Mouse (Mus musculus): ENCODE data around the gene Aagab. TPM values are rescaled to one million over a fixed set of nuclear protein-coding genes. Genes with fewer than 3 reads are reported as not detected.

The Aagab gene
- total and polyA plus RNA-seq, 2 experiments from 2014 or later = 12.9 to 23.5 TPM

DNA sequence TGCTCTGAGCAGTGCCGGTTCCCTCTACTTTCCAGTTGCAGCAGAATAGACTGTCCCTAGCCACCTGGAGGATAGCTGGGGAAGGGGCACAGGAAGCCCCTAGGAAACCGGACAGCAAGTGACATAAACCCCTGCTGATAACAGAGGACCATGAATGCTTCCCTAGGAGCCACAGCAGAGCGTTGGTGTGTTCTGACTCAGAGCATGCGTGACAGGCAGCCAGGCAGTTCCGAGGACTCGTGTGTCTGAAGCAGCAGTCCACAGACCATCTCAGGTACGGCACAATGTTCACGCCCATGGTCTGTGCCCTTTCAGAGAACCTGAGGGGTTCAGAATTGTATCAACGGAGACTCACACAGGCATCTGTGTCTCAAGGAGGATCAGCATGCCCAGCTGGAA lies 46.1 kb downstream of the Aagab start:
- no peak overlapping the region for H3K27ac ChIP-seq (ENCODE audit: low read depth)
- ATAC-seq (ENCODE audit: insufficient read depth, low read depth) = no peak
- peaks cover 54% of the 10 kb centered on the region for H3K36me3 ChIP-seq (replicated peaks; ENCODE audit: control insufficient read depth, insufficient read depth, low read length)
- H3K27me3 ChIP-seq (ENCODE audit: control insufficient read depth, insufficient read depth, low read length) = no peaks in the 10 kb centered on the region
- TF ChIP-seq EP300 (IDR thresholded peaks at IDR 0.05; ENCODE audit: low read depth) (no peak), CTCF (IDR thresholded peaks at IDR 0.05; ENCODE audit: low read depth) (no peak)
- H3K4me1 ChIP-seq (ENCODE audit: control insufficient read depth, insufficient read depth) = no peaks in the 10 kb centered on the region; the same call in 1 of the 2 replicates
- WGBS = 79% methylated on average over 9 of the region's 9 CpGs
- H3K4me3 ChIP-seq (ENCODE audit: low read depth, low read length) = no peak overlapping the region
- H3K9me3 ChIP-seq (replicated peaks; ENCODE audit: control insufficient read depth, low read length) = no peaks in the 10 kb centered on the region
- no peak for DNase-seq (ENCODE audit: low spot score)
- H3K9ac ChIP-seq (replicated peaks; ENCODE audit: low read depth, low read length) = no peak overlapping the region
- no peak overlapping the region for H3K4me2 ChIP-seq (ENCODE audit: low read depth, low read length)

- Histone ChIP-seq H3K9ac (replicated peaks; ENCODE audit: low read depth, low read length) (no peak overlapping the region), H3K4me1 (ENCODE audit: control insufficient read depth, insufficient read depth) (peaks cover 6% of the 10 kb centered on the region), H3K9me3 (replicated peaks; ENCODE audit: control insufficient read depth, low read length) (no peaks in the 10 kb centered on the region), H3K27ac (ENCODE audit: low read depth) (no peak overlapping the region), H3K4me3 (ENCODE audit: low read depth, low read length) (no peak overlapping the region), H3K27me3 (ENCODE audit: control insufficient read depth, insufficient read depth, low read length) (no peaks in the 10 kb centered on the region), H3K36me3 (replicated peaks; ENCODE audit: control insufficient read depth, insufficient read depth, low read length) (peaks cover 48% of the 10 kb centered on the region), H3K4me2 (ENCODE audit: low read depth, low read length) (no peak overlapping the region)
- 85% methylated on average over 8 of the region's 8 CpGs for WGBS
- no peak for TF ChIP-seq EP300 (IDR thresholded peaks at IDR 0.05; ENCODE audit: low read depth)
- peak; percentile 60 for TF ChIP-seq CTCF (IDR thresholded peaks at IDR 0.05; ENCODE audit: low read depth)
- DNase-seq (ENCODE audit: low spot score) (no peak), ATAC-seq (ENCODE audit: insufficient read depth, low read depth) (no peak)
These were observed 47.5 kb downstream of the Aagab start for GRCm38 (mm10) chr9:63649841-63650545.

DNA sequence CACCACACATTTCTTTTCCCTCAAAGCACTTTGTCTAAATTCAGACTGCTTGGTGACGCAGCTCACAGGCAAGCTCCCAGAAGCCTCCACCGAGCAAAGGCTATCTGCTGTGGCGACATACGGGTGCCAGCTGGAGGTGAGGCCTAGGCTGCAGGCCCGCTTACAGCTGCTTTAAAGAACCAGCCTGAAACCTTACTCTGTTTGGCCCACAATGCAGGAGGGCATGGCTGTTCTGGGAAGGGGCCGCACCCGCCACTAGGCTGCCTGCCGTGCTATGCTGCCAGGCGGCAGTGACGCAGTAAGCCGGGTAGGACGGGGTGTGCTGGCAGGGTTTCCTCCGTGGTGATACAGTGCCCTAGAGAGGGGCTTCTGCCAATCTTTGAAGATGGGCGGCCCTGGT lies 48.4 kb downstream of the Aagab start:
- Histone ChIP-seq H3K27ac (ENCODE audit: low read depth) (peak overlapping the region; percentile 43; the same call in 1 of the 2 replicates), H3K4me2 (ENCODE audit: low read depth, low read length) (no peak overlapping the region), H3K9me3 (replicated peaks; ENCODE audit: control insufficient read depth, low read length) (no peaks in the 10 kb centered on the region), H3K4me1 (ENCODE audit: control insufficient read depth, insufficient read depth) (peaks cover 10% of the 10 kb centered on the region), H3K9ac (replicated peaks; ENCODE audit: low read depth, low read length) (no peak overlapping the region), H3K4me3 (ENCODE audit: low read depth, low read length) (no peak overlapping the region), H3K27me3 (ENCODE audit: control insufficient read depth, insufficient read depth, low read length) (no peaks in the 10 kb centered on the region), H3K36me3 (replicated peaks; ENCODE audit: control insufficient read depth, insufficient read depth, low read length) (peaks cover 44% of the 10 kb centered on the region)
- WGBS = 81% methylated on average over 14 of the region's 14 CpGs
- TF ChIP-seq EP300 (IDR thresholded peaks at IDR 0.05; ENCODE audit: low read depth) (no peak), CTCF (IDR thresholded peaks at IDR 0.05; ENCODE audit: low read depth) (no peak)
- DNase-seq (ENCODE audit: low spot score) = no peak
- no peak for ATAC-seq (ENCODE audit: insufficient read depth, low read depth)

DNA sequence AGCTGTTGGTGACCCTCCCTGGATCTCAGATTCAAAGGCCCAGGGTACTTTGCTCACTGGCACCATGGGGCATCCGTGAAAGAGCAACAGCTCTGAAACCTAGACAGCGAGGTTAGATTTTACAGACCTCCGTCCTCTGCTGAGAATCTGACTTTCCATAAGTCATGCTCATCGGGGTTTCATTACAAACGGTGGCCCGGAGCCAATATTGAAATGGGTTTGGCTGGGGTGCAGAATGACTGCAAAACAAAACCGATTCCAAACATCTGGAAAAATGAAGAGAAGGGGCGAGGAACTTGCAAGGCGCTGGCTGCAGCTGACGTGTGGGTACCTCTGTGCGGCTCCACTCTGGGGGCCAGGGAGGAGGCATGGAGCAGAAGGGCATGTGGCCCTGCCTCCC lies 49.1 kb downstream of the Aagab start:
- H3K36me3 ChIP-seq (replicated peaks; ENCODE audit: control insufficient read depth, insufficient read depth, low read length) = peaks cover 41% of the 10 kb centered on the region
- TF ChIP-seq EP300 (IDR thresholded peaks at IDR 0.05; ENCODE audit: low read depth) (no peak), CTCF (IDR thresholded peaks at IDR 0.05; ENCODE audit: low read depth) (no peak)
- no peak overlapping the region for H3K4me2 ChIP-seq (ENCODE audit: low read depth, low read length)
- no peak for ATAC-seq (ENCODE audit: insufficient read depth, low read depth)
- no peaks in the 10 kb centered on the region for H3K9me3 ChIP-seq (replicated peaks; ENCODE audit: control insufficient read depth, low read length)
- no peak for DNase-seq (ENCODE audit: low spot score)
- H3K27ac ChIP-seq (ENCODE audit: low read depth) = peak overlapping the region; percentile 43; the same call in 1 of the 2 replicates
- whole genome bisulfite sequencing = 74% methylated on average over 11 of the region's 11 CpGs
- no peak overlapping the region for H3K4me3 ChIP-seq (ENCODE audit: low read depth, low read length)
- no peak overlapping the region for H3K9ac ChIP-seq (replicated peaks; ENCODE audit: low read depth, low read length)
- H3K4me1 ChIP-seq (ENCODE audit: control insufficient read depth, insufficient read depth) = peaks cover 10% of the 10 kb centered on the region
- H3K27me3 ChIP-seq (ENCODE audit: control insufficient read depth, insufficient read depth, low read length) = no peaks in the 10 kb centered on the region

- Histone ChIP-seq H3K4me1 (ENCODE audit: control insufficient read depth, insufficient read depth) (peaks cover 29% of the 10 kb centered on the region), H3K9ac (replicated peaks; ENCODE audit: low read depth, low read length) (no peak overlapping the region), H3K4me2 (ENCODE audit: low read depth, low read length) (no peak overlapping the region), H3K36me3 (replicated peaks; ENCODE audit: control insufficient read depth, insufficient read depth, low read length) (peaks cover 36% of the 10 kb centered on the region), H3K9me3 (replicated peaks; ENCODE audit: control insufficient read depth, low read length) (no peaks in the 10 kb centered on the region), H3K4me3 (ENCODE audit: low read depth, low read length) (no peak overlapping the region), H3K27ac (ENCODE audit: low read depth) (no peak overlapping the region), H3K27me3 (ENCODE audit: control insufficient read depth, insufficient read depth, low read length) (no peaks in the 10 kb centered on the region)
- DNase-seq (ENCODE audit: low spot score) (no peak), ATAC-seq (ENCODE audit: insufficient read depth, low read depth) (no peak)
- WGBS = 62% methylated on average over 7 of the region's 7 CpGs
- TF ChIP-seq EP300 (IDR thresholded peaks at IDR 0.05; ENCODE audit: low read depth) = no peak
- no peak for TF ChIP-seq CTCF (IDR thresholded peaks at IDR 0.05; ENCODE audit: low read depth)
These were observed 51.2 kb downstream of the Aagab start for GRCm38 (mm10) chr9:63653666-63654065.

DNA sequence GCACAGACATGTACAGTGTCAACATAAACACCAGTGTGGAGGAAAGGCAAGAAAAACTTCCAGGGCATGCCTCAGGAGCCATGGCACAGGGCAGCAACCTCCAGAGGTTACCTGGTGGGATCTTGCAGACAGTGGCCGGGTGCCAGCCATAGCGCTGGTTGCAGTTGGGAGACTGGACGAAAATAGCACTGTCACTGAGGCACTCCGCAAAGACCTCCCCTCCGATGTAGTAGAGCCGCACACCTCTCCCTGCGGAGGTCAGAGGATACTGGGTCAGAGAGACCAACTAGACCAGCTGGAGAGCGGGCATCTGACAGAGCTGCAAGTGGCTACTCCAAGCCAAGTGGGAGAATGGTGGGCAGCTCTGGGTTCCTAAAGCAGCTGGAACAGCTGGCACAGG lies 52.1 kb downstream of the Aagab start:
- Histone ChIP-seq H3K36me3 (replicated peaks; ENCODE audit: control insufficient read depth, insufficient read depth, low read length) (peaks cover 27% of the 10 kb centered on the region), H3K4me1 (ENCODE audit: control insufficient read depth, insufficient read depth) (peaks cover 37% of the 10 kb centered on the region), H3K4me3 (ENCODE audit: low read depth, low read length) (no peak overlapping the region), H3K27me3 (ENCODE audit: control insufficient read depth, insufficient read depth, low read length) (no peaks in the 10 kb centered on the region), H3K9ac (replicated peaks; ENCODE audit: low read depth, low read length) (no peak overlapping the region), H3K27ac (ENCODE audit: low read depth) (no peak overlapping the region), H3K4me2 (ENCODE audit: low read depth, low read length) (no peak overlapping the region), H3K9me3 (replicated peaks; ENCODE audit: control insufficient read depth, low read length) (no peaks in the 10 kb centered on the region)
- 46% methylated on average over 8 of the region's 8 CpGs for WGBS
- ATAC-seq (ENCODE audit: insufficient read depth, low read depth) (no peak), DNase-seq (ENCODE audit: low spot score) (no peak)
- no peak for TF ChIP-seq CTCF (IDR thresholded peaks at IDR 0.05; ENCODE audit: low read depth)
